Mouse (Mus musculus) stomach, embryonic 15.5 days (tissue): ENCODE data around the gene Tns3. TPM values are rescaled to one million over a fixed set of nuclear protein-coding genes. Genes with fewer than 3 reads are reported as not detected.
A peak's percentile ranks its signal among the peaks of the same experiment; 100 is the strongest.

Experiments
- ATAC-seq: fragments of 200-750 bp; cut with Nextera tagmentation; 2 replicates; pipeline ENCODE4 v1.8.0; 2017; ENCODE audit warnings: low read depth, moderate number of reproducible peaks, moderate TSS enrichment; ENCODE audit not compliant: insufficient read depth, low FRiP score
- H3K27ac ChIP-seq: fragments of 300-500 bp; sonication (generic); 2 replicates; pipeline ENCODE4 v1.5.1; 2015; ENCODE audit warnings: mild to moderate bottlenecking, inconsistent platforms
- H3K27me3 ChIP-seq: fragments of 300-500 bp; sonication (generic); replicated peaks from 2 replicates; pipeline ENCODE4 v1.6.1; 2015; ENCODE audit warnings: inconsistent platforms
- H3K36me3 ChIP-seq: fragments of 300-500 bp; sonication (generic); 2 replicates; pipeline ENCODE4 v1.6.1; 2015; ENCODE audit warnings: inconsistent platforms
- H3K4me1 ChIP-seq: fragments of 300-500 bp; sonication (generic); 2 replicates; pipeline ENCODE4 v1.6.1; 2015; ENCODE audit warnings: inconsistent platforms
- H3K4me2 ChIP-seq: fragments of 300-500 bp; sonication (generic); 2 replicates; pipeline ENCODE4 v1.6.1; 2015; ENCODE audit warnings: mild to moderate bottlenecking, inconsistent platforms
- H3K4me3 ChIP-seq: fragments of 300-500 bp; sonication (generic); replicated peaks from 2 replicates; pipeline ENCODE4 v1.5.1; 2015; ENCODE audit warnings: inconsistent platforms
- H3K9ac ChIP-seq: fragments of 300-500 bp; sonication (generic); 2 replicates; pipeline ENCODE4 v1.6.1; 2015; ENCODE audit warnings: inconsistent platforms
- H3K9me3 ChIP-seq: fragments of 300-500 bp; sonication (generic); 2 replicates; pipeline ENCODE4 v1.6.1; 2016; ENCODE audit warnings: inconsistent platforms
- WGBS: fragments of 180-500 bp; shearing (Covaris S2); methylation state at CpG from one replicate; pipeline ENCODE4 v1.1.7; 2015; 5-methylcytosine and 5-hydroxymethylcytosine counted together
- polyA plus RNA-seq: library from polyadenylated mRNA; unstranded; fragments of >200 nt; fragmentation: Nextera tagmentation; extraction: Ambion mirVana; gene quantifications from 2 replicates; pipeline ENCODE4 v1.2.1, GENCODE M21; 2015

Gene Tns3
- polyA plus RNA-seq, 1 experiment from 2014 or later, result 26.9 TPM

DNA sequence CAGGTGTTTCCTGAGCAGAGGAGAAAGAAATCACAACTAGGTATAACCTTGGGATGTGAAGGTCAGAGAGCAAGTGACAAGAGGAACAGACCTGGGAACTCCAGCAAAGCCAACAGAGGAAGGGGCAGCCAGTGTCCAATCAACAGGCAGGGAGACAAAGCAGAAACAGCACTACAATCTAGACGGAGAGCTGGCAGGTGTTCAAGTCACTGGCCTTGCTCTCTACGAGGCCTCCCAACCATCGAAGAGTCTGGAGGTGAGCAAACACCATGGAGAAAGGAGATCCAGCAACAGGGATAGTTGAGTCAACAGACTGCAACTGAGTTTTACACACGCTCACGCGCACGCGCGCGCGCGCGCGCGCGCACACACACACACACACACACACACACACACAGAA is 24.6 kb downstream of the Tns3 start:
- 87% methylated on average over 16 of the region's 16 CpGs for WGBS
- Histone ChIP-seq H3K4me3 (no peak overlapping the region), H3K36me3 (peaks cover 5% of the 10 kb centered on the region; the same call in 1 of the 2 replicates), H3K27ac (peak overlapping the region; percentile 31; the same call in 1 of the 2 replicates), H3K4me2 (no peak overlapping the region), H3K4me1 (peaks cover 33% of the 10 kb centered on the region), H3K9ac (no peak overlapping the region), H3K27me3 (no peaks in the 10 kb centered on the region), H3K9me3 (no peaks in the 10 kb centered on the region)
- ATAC-seq, result no peak

DNA sequence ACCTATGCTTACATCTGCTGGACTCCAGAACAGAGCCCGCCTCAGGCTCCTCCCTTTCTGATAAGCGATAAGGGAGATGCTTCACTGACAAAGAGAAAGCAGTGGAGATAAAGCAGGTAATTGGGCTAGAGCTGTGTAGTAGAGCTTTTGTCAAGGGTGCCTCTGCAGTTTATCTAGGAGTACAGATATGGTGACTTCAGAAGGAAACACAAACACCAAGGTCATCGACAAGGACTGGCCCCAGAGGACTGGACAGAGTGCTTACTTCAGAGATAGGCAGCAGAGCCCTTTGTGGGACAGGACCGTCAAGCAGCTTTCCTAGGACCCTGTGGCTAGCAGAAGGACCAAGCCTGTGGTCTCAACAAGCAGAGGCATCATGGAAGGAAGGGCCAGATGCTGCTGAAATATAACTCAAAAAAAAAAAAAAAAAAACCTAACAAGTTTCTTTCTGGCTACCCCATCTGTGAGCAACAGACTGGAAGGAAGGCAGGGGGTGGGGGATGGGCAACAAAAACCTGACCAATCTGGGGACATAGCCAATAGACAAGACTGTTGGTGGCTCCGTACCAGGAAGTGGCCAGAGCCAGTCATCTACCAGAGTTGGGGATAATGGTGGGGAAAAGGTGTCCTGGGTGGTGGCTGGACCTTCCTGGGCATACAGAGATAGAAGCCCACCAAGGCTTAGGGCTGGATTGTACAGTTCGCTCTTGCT is 25.2 kb downstream of the Tns3 start:
- Histone ChIP-seq H3K9ac (no peak overlapping the region), H3K4me2 (no peak overlapping the region), H3K27ac (peak overlapping the region; percentile 31; the same call in 1 of the 2 replicates), H3K4me1 (peaks cover 33% of the 10 kb centered on the region), H3K4me3 (no peak overlapping the region), H3K9me3 (no peaks in the 10 kb centered on the region), H3K36me3 (peaks cover 5% of the 10 kb centered on the region; the same call in 1 of the 2 replicates), H3K27me3 (no peaks in the 10 kb centered on the region)
- no peak for ATAC-seq
- 63% methylated on average over 6 of the region's 6 CpGs for WGBS

DNA sequence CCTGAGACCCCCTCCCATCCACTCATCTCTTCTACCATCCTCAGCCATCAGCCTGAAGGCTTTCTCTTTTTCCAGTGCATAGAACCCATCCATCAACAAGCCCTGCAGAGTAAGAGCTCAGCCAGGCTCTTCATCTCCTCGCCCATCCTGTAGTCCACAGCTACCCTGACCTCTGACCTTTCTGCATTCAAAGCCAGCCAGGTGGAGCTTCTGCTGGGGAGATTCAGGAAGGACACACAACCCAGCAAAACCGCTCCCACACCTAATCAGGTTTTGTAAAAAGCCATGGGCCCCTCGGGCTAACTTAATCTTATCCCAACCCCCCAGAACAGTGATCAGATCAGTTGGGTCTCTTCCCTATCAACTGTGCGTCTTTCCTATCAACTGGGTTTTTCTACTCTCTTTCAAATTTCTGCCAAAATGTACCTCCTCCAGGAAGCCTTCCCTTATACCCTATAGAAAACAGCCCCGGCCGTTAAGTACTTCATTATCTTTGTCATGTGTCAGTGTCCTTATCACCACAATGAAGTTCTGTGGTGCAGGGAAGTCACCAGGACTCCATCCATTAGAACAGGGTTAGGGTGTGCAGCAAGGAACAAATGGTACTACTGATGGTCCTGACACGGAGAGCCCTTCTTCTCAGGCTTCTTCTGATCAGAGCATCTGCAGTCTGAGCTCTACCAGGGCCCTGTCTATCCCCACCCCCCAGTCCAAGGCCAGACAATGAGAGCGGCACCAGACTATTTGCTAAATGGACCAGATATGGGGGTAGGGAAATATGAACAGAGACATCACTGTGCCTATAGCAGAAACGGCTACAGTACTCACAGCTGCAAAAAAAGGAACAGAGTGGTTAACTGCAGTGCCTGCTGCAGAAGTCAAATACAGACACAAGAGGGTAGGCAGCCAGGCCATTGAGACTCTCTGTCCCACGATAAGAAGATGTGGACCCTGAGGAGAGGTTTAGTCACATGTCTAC is 26.6 kb downstream of the Tns3 start:
- Histone ChIP-seq H3K4me1 (peaks cover 33% of the 10 kb centered on the region), H3K9ac (no peak overlapping the region), H3K36me3 (peaks cover 5% of the 10 kb centered on the region; the same call in 1 of the 2 replicates), H3K4me2 (no peak overlapping the region), H3K27ac (no peak overlapping the region), H3K4me3 (no peak overlapping the region), H3K9me3 (no peaks in the 10 kb centered on the region), H3K27me3 (no peaks in the 10 kb centered on the region)
- WGBS, result 62% methylated on average over 10 of the region's 10 CpGs
- no peak for ATAC-seq

DNA sequence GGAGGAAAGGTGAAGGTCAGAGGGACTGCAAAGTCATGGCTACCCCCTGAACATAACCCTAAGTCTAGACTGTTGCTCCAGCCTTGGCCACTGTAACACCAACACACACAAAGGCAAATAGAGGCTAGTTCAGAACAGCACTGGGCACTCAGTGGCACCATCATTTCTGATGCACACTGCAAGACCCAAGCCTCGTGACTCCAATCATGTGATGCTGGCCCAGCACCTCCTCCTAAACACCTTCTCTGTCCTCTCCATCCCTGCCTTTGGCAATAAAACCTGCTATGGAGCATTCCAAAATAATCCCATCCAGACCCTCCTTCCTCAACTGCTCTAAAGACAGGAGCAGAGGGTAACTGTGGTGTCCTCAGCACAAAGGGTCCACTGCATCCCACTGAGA is 27.7 kb downstream of the Tns3 start:
- H3K9ac ChIP-seq, result no peak overlapping the region
- no peak for ATAC-seq
- peaks cover 29% of the 10 kb centered on the region for H3K4me1 ChIP-seq
- H3K27me3 ChIP-seq, result no peaks in the 10 kb centered on the region
- no peak overlapping the region for H3K4me2 ChIP-seq
- no peaks in the 10 kb centered on the region for H3K9me3 ChIP-seq
- 86% methylated on average over 1 of the region's 1 CpGs for WGBS
- peaks cover 5% of the 10 kb centered on the region; the same call in 1 of the 2 replicates for H3K36me3 ChIP-seq
- H3K27ac ChIP-seq, result no peak overlapping the region
- no peak overlapping the region for H3K4me3 ChIP-seq

DNA sequence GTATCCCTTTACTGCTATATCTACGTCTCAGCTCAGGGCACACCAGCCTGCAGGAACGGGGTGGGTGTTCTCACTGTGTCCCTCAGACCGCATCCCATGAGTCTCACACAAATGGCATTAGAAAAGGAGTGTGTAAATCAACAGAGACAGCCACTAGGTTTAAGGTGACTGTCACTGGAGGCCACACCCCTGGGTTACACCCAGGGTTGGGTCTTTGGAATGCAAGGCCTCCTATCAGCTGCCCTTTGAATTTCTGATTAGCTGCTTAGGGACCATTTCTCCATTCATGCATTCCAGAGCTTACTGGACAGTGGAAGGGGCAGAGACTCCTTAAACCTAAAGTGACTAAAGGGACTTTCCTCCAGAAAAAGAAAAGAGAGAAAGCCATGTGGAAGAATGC is 28.6 kb downstream of the Tns3 start:
- Histone ChIP-seq H3K9ac (no peak overlapping the region), H3K4me1 (peaks cover 20% of the 10 kb centered on the region), H3K27me3 (no peaks in the 10 kb centered on the region), H3K36me3 (peaks cover 5% of the 10 kb centered on the region; the same call in 1 of the 2 replicates), H3K4me3 (no peak overlapping the region), H3K4me2 (no peak overlapping the region), H3K27ac (no peak overlapping the region), H3K9me3 (no peaks in the 10 kb centered on the region)
- peak; percentile 56 for ATAC-seq
- WGBS, result 64% methylated on average over 3 of the region's 3 CpGs

DNA sequence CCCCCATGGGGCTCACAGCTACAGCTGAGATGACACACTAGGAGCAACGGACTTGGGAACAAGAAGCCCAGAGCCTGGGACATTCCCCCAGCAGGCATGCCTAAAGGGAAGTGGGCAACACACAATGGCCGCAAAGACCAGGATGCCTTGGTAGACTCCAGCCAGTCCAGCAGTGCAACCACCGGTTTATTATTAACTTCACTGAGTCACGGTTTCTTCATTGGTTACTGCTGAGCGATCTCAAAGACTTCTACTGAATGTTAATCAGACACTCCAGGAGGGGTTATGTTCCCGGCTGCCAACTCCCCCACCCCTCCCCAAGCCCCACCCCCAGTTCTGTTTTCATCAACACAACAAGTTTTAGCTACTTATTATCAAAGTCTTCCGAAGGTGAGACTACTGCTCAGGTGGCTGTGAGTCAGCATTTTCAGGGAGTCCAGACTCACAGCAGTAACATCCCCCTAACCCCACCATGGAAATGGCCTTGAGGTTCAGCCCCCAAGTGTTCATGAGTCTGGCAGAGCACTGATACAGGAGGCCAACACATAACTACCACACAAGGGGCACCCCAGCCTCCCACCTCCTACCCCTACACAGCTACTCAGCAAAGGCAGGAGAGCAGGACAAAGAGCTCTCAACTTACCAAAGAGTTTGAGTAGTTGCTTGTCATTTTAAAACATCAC is 29.5 kb downstream of the Tns3 start:
- Histone ChIP-seq H3K4me1 (peaks cover 14% of the 10 kb centered on the region), H3K36me3 (peaks cover 5% of the 10 kb centered on the region; the same call in 1 of the 2 replicates), H3K9ac (no peak overlapping the region), H3K27me3 (no peaks in the 10 kb centered on the region), H3K9me3 (no peaks in the 10 kb centered on the region), H3K27ac (peak overlapping the region; percentile 61; the same call in 1 of the 2 replicates), H3K4me3 (no peak overlapping the region), H3K4me2 (no peak overlapping the region)
- ATAC-seq, result peak; percentile 51; the same call in 1 of the 2 replicates
- WGBS, result 62% methylated on average over 7 of the region's 7 CpGs

DNA sequence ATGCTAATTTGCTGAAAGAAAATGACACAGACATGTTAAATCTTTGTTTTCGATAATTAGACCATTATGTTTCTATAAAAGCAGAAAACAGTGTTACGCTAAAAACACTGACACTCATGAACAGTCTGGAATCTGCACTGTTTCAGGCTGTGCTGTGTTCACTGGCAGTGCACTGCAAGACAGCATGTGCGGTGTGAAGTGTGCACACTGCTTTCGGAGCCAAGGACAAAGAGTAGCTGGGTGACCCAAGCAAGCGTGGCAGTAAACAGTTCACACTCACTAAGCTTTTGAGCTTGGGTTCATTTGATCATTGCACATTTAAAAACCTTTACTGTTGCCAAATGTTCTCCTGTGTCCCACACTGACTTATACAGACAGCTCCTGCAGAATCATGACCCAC is 32.2 kb downstream of the Tns3 start:
- ATAC-seq, result no peak
- no peak overlapping the region for H3K4me2 ChIP-seq
- H3K4me3 ChIP-seq, result no peak overlapping the region
- H3K36me3 ChIP-seq, result no peaks in the 10 kb centered on the region; the same call in 1 of the 2 replicates
- H3K9me3 ChIP-seq, result no peaks in the 10 kb centered on the region
- WGBS, result 75% methylated on average over 5 of the region's 5 CpGs
- peaks cover 12% of the 10 kb centered on the region; the same call in 1 of the 2 replicates for H3K4me1 ChIP-seq
- H3K27ac ChIP-seq, result no peak overlapping the region; the same call in 1 of the 2 replicates
- no peaks in the 10 kb centered on the region for H3K27me3 ChIP-seq
- H3K9ac ChIP-seq, result no peak overlapping the region

DNA sequence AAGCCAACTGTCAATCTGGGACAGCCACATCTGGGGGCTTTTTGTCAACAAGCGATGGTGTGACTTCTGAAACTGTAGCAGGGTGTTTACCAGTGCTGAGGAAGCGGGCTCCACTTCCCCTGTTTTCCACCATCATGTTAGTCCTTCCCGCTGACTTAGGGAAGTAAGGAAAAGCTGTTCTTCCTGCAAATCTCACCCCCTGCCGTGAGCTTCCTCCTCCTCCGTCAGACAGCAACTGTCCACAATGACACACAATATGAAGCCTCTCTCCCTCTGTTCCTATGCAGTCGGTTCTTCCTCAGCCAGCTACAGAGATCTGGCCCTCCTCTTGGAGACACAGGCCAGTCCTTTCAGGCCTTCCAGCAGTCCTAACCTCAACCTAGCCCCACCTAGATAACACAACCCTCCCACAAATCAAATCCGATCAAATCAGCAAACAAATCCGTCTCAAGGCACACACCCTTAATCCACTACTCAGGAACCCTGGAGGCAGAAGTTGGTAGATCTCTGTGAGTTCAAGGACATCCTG is 34.4 kb downstream of the Tns3 start:
- no peak for ATAC-seq
- Histone ChIP-seq H3K4me1 (peaks cover 27% of the 10 kb centered on the region), H3K27ac (peak overlapping the region; percentile 5), H3K9ac (no peak overlapping the region), H3K27me3 (no peaks in the 10 kb centered on the region), H3K9me3 (no peaks in the 10 kb centered on the region), H3K4me3 (no peak overlapping the region), H3K36me3 (no peaks in the 10 kb centered on the region), H3K4me2 (no peak overlapping the region)
- WGBS, result 69% methylated on average over 8 of the region's 8 CpGs

DNA sequence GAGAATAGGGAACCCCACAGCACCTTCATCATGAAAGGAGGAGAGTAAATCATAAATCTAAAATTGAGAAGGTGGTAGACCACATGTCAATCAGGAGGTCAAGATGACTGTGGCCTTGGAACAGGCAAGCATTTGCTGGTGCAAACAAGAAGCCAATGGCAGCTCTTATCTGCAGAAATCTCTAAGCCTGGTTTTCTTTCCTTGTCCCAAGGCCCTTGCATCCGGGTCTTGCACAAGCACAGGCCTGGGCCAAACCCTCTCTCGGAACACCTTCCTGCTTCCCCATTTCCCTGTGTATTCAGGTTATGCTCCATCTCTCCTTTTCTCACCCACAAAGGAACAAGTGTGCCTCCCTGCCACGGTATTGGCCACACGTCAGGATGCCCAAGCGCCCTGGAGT is 35.0 kb downstream of the Tns3 start:
- no peaks in the 10 kb centered on the region for H3K27me3 ChIP-seq
- peaks cover 26% of the 10 kb centered on the region for H3K4me1 ChIP-seq
- no peaks in the 10 kb centered on the region for H3K36me3 ChIP-seq
- no peak for ATAC-seq
- H3K27ac ChIP-seq, result peak overlapping the region; percentile 5
- 77% methylated on average over 5 of the region's 5 CpGs for WGBS
- H3K4me2 ChIP-seq, result no peak overlapping the region
- no peak overlapping the region for H3K9ac ChIP-seq
- no peak overlapping the region for H3K4me3 ChIP-seq
- no peaks in the 10 kb centered on the region for H3K9me3 ChIP-seq

DNA sequence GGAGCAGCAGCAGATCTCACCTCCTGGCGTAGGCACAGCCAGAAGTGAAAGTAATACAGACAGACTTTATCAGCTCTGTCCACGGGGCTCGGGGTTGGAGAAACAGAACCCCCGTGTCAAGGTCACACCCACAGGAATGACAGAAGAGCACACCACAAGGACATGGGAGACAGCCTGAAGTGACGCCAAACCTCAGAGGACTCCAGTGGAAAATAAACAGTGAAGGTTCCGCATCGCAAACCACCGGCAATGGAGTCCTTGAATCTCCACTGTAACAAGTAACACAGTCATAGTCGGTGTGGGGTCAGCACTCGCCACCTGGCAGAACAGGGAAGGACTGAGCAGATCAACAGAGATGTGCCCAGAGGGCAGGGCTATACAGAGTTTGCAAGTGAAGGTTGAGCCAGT is 35.5 kb downstream of the Tns3 start:
- Histone ChIP-seq H3K4me2 (no peak overlapping the region), H3K36me3 (no peaks in the 10 kb centered on the region), H3K27me3 (no peaks in the 10 kb centered on the region), H3K27ac (peak overlapping the region; percentile 5), H3K9ac (no peak overlapping the region), H3K4me1 (peaks cover 29% of the 10 kb centered on the region), H3K9me3 (no peaks in the 10 kb centered on the region), H3K4me3 (no peak overlapping the region)
- WGBS, result 63% methylated on average over 10 of the region's 10 CpGs
- no peak for ATAC-seq

DNA sequence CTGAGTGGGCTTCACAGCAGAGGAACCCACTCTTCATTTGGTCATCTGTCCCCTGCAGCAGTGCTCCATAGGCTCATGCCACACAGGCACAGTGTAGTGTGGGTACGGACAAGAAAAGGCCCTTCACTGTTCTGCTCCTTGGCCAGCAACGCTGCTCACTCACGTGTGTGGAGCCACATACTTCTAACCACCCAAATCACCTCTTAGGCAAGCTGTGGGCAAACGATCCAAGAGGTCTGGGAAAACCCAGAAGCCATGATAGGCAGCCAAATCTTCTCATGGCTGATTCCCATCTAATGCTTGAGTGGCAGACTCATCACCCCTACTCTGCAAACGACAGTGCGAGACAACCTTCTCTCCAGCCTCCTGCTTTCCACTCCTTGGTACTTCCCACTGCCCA is 37.2 kb downstream of the Tns3 start:
- Histone ChIP-seq H3K27me3 (no peaks in the 10 kb centered on the region), H3K27ac (no peak overlapping the region), H3K9me3 (no peaks in the 10 kb centered on the region), H3K4me1 (peaks cover 32% of the 10 kb centered on the region), H3K4me2 (no peak overlapping the region), H3K9ac (no peak overlapping the region), H3K36me3 (no peaks in the 10 kb centered on the region), H3K4me3 (no peak overlapping the region)
- WGBS, result 86% methylated on average over 6 of the region's 6 CpGs
- no peak for ATAC-seq
